Mouse (Mus musculus): Measurements from ENCODE around the gene Hpd.

DNA sequence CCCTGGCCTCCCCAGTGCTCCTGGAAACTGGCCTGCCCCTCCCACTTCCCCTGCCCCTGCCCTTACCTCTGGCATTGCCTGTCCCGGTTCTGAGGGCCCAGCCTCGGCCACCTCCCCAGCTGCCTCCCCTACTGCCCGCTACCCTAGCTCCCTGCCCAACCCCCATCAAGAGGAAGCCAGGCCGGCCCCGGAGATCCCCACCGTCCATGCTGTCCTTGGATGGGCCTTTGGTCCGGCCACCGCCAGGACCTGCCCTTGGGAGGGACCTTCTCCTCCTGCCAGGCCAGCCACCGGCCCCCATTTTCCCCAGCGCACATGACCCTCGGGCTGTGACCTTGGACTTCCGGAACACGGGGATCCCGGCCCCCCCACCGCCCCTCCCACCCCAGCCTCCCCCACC lies 22.2 kb downstream of the Hpd start:
- TF ChIP-seq CEBPB (IDR thresholded peaks at IDR 0.05; ENCODE audit: low read depth) = no peak
- no peak for TF ChIP-seq MYOG (IDR thresholded peaks at IDR 0.05; ENCODE audit: control insufficient read depth, extremely low read depth, insufficient read length)
- TF ChIP-seq USF1 (IDR thresholded peaks at IDR 0.05; ENCODE audit: low read depth) = no peak
